Mouse (Mus musculus) stomach, embryonic 14.5 days (tissue): ENCODE measurements at regions not wholly inside any gene's neighbourhood (a gene's known extent, or its start where the extent isn't known, plus 50 kb on each side); places are given as distances from the start of the nearest gene placed in this dataset.

ENCODE experiments used
- ATAC-seq: fragments of 200-750 bp; cut with Nextera tagmentation; 2 replicates; pipeline ENCODE4 v1.8.0; 2017; ENCODE audit warnings: low read depth, moderate TSS enrichment; ENCODE audit not compliant: insufficient number of reproducible peaks, insufficient read depth, low FRiP score
- H3K27ac ChIP-seq: fragments of 300-500 bp; sonication (generic); 2 replicates; pipeline ENCODE4 v1.5.1; 2014; ENCODE audit warnings: mild to moderate bottlenecking, low read length, moderate library complexity, mixed read lengths
- H3K27me3 ChIP-seq: fragments of 300-500 bp; sonication (generic); 2 replicates; pipeline ENCODE4 v1.6.1; 2014; ENCODE audit warnings: low read length, control low read depth, mixed read lengths; ENCODE audit not compliant: control insufficient read depth, insufficient read depth
- H3K36me3 ChIP-seq: fragments of 300-500 bp; sonication (generic); 2 replicates; pipeline ENCODE4 v1.6.1; 2014; ENCODE audit warnings: mild to moderate bottlenecking, control low read depth, low read length, moderate library complexity, mixed read lengths; ENCODE audit not compliant: control insufficient read depth, insufficient read depth
- H3K4me1 ChIP-seq: fragments of 300-500 bp; sonication (generic); 2 replicates; pipeline ENCODE4 v1.6.1; 2014; ENCODE audit warnings: low read length, control low read depth, mixed read lengths; ENCODE audit not compliant: control insufficient read depth, insufficient read depth
- H3K4me2 ChIP-seq: fragments of 300-500 bp; sonication (generic); replicated peaks from 2 replicates; pipeline ENCODE4 v1.6.1; 2014; ENCODE audit warnings: low read depth, low read length, control low read depth
- H3K4me3 ChIP-seq: fragments of 300-500 bp; sonication (generic); 2 replicates; pipeline ENCODE4 v1.5.1; 2014; ENCODE audit warnings: low read depth, low read length, control low read depth
- H3K9ac ChIP-seq: fragments of 300-500 bp; sonication (generic); replicated peaks from 2 replicates; pipeline ENCODE4 v1.6.1; 2014; ENCODE audit warnings: low read depth, mild to moderate bottlenecking, control low read depth, low read length, moderate library complexity, mixed read lengths
- H3K9me3 ChIP-seq: fragments of 300-500 bp; sonication (generic); 2 replicates; pipeline ENCODE4 v1.6.1; 2016; ENCODE audit warnings: low read depth, low read length, control low read depth; ENCODE audit not compliant: control insufficient read depth
- WGBS: fragments of 180-500 bp; shearing (Covaris S2); extraction: QIAGEN DNeasy Blood & Tissue Kit; methylation state at CpG from one replicate; pipeline ENCODE4 v1.1.7; 2014; 5-methylcytosine and 5-hydroxymethylcytosine counted together

DNA sequence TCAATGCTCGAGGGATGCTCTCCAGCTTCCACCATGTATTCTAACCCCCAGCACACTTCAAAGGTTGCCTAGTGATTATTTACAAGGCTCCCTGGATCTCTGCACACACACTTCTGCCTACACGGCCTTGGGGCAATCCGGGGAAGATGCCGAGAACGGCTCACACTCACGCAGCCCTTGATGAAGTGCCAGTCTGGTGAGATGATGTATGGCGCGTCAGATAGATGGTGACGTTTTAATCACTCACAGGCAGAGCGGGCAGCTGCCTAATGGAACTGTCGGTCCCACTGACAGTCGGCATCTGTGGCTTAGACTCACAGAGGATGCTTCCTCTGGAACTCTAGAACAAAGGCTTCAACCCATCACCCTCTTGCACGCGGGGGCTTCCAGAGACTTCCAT lies 66.9 kb upstream of the Kazn start:
- ATAC-seq = no peak; the same call in 1 of the 2 replicates
- 62% methylated on average over 14 of the region's 14 CpGs for WGBS
- no peaks in the 10 kb centered on the region for H3K27me3 ChIP-seq
- H3K4me3 ChIP-seq = no peak overlapping the region
- no peak overlapping the region for H3K27ac ChIP-seq
- H3K9ac ChIP-seq = no peak overlapping the region
- no peaks in the 10 kb centered on the region for H3K36me3 ChIP-seq
- peaks cover under 1% of the 10 kb centered on the region; the same call in 1 of the 2 replicates for H3K9me3 ChIP-seq
- H3K4me2 ChIP-seq = no peak overlapping the region
- peaks cover 8% of the 10 kb centered on the region; the same call in 1 of the 2 replicates for H3K4me1 ChIP-seq

DNA sequence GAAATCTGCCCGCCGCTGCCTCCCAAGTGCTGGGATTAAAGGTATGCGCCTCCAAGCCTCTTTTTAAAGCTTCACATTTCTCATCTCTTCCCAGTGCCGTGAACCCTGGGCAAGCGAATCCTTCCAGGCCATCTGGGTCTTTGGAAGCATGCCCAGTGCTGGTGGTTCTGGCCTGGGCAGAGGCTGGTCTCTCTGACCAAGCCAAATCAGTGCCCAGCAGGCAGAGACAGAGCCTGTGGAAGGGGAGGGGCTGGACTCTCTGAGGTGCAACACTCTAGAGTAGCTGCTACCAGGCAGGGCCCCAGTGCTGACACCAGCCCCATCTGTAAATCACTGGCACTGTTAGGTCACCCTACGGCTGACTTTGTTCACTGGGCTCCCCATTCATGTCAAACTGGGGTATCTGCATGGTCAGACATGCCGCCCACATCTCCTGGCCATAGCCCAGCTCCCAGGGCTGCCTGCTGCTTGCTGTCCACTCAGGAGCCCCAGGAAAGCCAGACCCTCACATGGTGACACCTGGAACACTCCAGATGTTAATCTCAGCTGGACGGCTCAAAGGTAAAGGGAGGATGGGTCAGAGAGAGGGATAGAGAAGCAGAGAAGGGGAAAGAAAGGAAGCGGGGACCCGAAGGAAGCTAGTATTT lies 64.3 kb upstream of the Kazn start:
- WGBS = 69% methylated on average over 10 of the region's 10 CpGs
- H3K27ac ChIP-seq = no peak overlapping the region
- H3K9ac ChIP-seq = no peak overlapping the region
- H3K4me2 ChIP-seq = no peak overlapping the region
- ATAC-seq = no peak
- peaks cover 5% of the 10 kb centered on the region; the same call in 1 of the 2 replicates for H3K4me1 ChIP-seq
- H3K36me3 ChIP-seq = no peaks in the 10 kb centered on the region
- H3K9me3 ChIP-seq = no peaks in the 10 kb centered on the region
- H3K4me3 ChIP-seq = no peak overlapping the region
- no peaks in the 10 kb centered on the region for H3K27me3 ChIP-seq

DNA sequence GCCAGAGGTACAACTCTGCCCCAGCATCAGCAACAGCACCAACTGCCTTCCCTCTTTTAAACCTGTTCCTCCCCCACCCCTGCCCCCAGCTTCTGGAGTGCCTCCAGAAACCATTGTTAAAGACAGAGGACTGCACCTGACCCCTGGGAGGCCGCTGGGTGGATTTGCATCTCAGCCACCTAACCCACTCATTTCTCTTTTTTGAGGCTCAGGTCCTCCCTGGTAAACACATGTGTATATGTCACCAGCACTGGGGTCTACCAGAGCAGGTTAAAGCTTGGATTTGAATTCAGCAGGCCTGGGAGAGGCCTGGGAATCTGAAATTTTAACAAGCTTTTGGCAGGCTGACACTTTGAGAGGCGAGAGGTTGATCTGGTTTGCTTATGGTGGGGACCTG lies 63.5 kb upstream of the Kazn start:
- Histone ChIP-seq H3K27me3 (no peaks in the 10 kb centered on the region), H3K9me3 (no peaks in the 10 kb centered on the region), H3K9ac (no peak overlapping the region), H3K4me3 (no peak overlapping the region), H3K4me1 (0 out of 2 replicates have a peak, but pooled peaks cover 3% of the 10 kb centered on the region), H3K36me3 (no peaks in the 10 kb centered on the region), H3K4me2 (no peak overlapping the region), H3K27ac (no peak overlapping the region)
- WGBS = 54% methylated on average over 2 of the region's 2 CpGs
- no peak for ATAC-seq

DNA sequence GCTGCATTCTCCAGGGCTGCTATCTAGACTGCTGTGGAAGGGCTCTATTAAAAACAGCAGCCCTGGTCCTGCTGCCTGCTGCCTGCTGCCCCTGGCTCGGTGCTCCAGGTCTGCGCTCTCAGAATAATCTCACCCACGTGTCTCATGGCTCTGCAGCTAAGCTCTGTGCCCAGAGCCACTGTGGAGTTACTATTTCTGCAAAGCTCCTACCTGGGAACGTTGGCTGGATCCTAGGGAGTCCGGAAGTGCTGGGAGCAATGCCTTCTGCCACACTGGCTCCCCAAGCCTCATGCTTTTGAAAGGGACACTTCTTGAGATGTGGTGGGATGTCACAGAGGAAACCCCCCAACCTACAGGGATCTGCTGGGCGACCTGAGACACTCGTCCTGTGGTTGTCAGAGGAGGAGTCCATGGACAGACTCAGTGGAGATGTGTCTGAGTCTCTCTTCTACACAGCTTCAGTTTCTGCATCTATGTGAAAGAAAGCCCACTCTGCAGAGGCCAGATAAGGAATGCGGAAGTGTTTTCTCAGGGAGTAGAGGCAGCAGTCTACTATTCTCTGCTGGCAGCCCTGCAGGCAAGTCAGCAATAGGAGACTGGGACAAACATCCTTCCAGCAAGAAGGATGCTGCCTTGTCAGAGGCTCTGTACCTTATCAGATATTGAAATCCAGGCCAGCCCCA lies 63.0 kb upstream of the Kazn start:
- no peak overlapping the region for H3K4me3 ChIP-seq
- H3K27ac ChIP-seq = no peak overlapping the region
- no peaks in the 10 kb centered on the region for H3K27me3 ChIP-seq
- no peak for ATAC-seq
- H3K4me2 ChIP-seq = no peak overlapping the region
- H3K9ac ChIP-seq = no peak overlapping the region; the same call in 1 of the 2 replicates
- no peaks in the 10 kb centered on the region for H3K9me3 ChIP-seq
- 0 out of 2 replicates have a peak, but pooled peaks cover 3% of the 10 kb centered on the region for H3K4me1 ChIP-seq
- WGBS = 47% methylated on average over 8 of the region's 8 CpGs
- H3K36me3 ChIP-seq = no peaks in the 10 kb centered on the region

DNA sequence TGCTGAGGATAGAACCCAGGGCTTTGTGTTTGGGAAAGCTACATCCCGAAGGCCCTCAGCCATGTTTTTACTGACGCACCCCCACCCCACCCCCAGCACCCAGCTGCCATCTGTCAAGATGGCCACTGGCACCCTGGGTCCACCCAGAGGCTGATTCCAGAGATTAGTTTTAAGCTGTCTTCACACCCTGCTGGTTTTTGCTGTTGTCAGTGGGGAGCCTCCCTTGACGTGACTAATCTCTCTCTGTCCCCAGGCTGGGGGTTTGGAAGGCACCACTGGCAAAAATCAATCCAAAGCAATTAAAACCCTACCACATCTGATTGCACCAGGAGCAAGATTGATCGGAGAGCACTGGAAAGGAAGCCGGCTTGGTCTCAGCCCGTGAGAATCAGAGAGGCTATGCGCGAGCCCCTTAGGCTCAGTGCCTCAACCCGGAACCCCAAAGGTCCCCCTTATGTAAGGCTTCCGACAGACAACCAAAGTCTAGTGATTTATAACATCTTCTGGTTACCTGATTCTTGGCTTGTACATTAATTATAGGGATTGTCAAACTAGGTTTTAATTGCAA lies 59.7 kb upstream of the Kazn start:
- H3K4me1 ChIP-seq = 0 out of 2 replicates have a peak, but pooled peaks cover 3% of the 10 kb centered on the region
- WGBS = 74% methylated on average over 10 of the region's 10 CpGs
- no peak overlapping the region for H3K4me3 ChIP-seq
- no peak overlapping the region for H3K4me2 ChIP-seq
- H3K9me3 ChIP-seq = no peaks in the 10 kb centered on the region
- no peak overlapping the region for H3K9ac ChIP-seq
- no peak overlapping the region for H3K27ac ChIP-seq
- no peak for ATAC-seq
- H3K27me3 ChIP-seq = no peaks in the 10 kb centered on the region
- H3K36me3 ChIP-seq = no peaks in the 10 kb centered on the region

DNA sequence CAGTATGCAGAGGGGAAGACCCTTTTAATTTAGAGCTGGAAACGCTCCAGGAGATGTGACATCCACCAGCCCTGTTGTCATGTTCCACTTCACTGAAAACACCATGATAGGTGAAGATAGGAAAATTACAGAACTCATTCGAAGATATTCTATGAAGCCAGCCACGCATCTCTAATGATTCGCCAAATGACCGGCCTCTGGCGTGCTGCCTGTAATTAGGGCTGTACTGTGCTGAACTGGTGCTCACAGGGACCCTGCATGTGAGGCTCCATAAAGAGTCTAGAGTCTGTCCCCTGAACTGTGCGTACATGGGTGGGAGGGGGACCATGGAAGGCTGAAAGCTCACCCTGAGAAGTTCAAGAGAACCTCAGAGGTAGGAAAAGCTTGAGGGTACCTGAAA lies 53.6 kb upstream of the Kazn start:
- 84% methylated on average over 7 of the region's 7 CpGs for WGBS
- H3K9me3 ChIP-seq = no peaks in the 10 kb centered on the region
- no peaks in the 10 kb centered on the region for H3K4me1 ChIP-seq
- no peaks in the 10 kb centered on the region for H3K36me3 ChIP-seq
- H3K27ac ChIP-seq = no peak overlapping the region
- no peaks in the 10 kb centered on the region for H3K27me3 ChIP-seq
- no peak overlapping the region for H3K4me3 ChIP-seq
- H3K4me2 ChIP-seq = no peak overlapping the region
- ATAC-seq = no peak
- H3K9ac ChIP-seq = no peak overlapping the region

DNA sequence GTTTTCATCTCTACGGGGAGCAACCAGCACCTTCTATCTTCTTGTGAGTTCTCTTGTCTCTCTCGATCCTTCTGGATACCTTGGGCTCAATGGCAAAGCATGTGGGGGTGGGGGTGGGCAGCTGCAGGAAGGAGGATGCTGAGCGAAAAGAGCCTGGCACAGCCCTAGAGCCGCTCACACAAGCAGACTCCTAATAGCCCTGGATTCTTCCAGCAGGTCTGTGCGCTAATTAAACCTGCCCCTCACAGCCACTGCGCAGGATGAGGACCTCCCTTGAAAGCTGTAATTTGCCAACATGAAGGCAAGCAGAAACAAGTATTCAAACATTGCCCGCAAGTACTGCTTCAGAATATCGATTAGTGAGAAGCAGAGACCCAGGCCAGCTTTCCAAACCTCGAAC lies 53.1 kb upstream of the Kazn start:
- no peaks in the 10 kb centered on the region for H3K4me1 ChIP-seq
- H3K27ac ChIP-seq = no peak overlapping the region
- no peaks in the 10 kb centered on the region for H3K36me3 ChIP-seq
- H3K4me3 ChIP-seq = no peak overlapping the region
- no peaks in the 10 kb centered on the region for H3K27me3 ChIP-seq
- ATAC-seq = no peak
- 83% methylated on average over 9 of the region's 9 CpGs for WGBS
- H3K4me2 ChIP-seq = no peak overlapping the region
- H3K9me3 ChIP-seq = no peaks in the 10 kb centered on the region
- no peak overlapping the region for H3K9ac ChIP-seq

DNA sequence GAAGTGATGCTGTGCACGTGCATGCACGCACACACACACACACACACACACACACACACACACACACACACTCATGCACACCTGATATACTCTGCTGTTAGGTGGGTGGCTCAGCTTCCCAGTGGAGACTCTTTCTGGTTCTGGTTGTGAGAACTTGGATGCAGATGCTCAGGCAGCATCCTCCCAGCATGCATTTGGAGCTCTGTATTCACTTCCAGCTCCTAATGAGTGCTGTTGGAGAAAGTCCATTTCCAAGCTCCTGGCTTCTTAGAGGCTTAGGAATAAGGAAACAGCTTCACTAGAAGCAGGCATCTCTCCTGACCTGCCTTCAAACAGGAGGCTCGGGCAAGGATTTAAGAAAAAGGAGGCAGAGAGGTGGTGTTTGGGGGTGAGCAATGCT lies 52.2 kb upstream of the Kazn start:
- Histone ChIP-seq H3K27ac (no peak overlapping the region), H3K9ac (no peak overlapping the region), H3K4me2 (no peak overlapping the region), H3K9me3 (no peaks in the 10 kb centered on the region), H3K36me3 (no peaks in the 10 kb centered on the region), H3K4me3 (no peak overlapping the region), H3K4me1 (no peaks in the 10 kb centered on the region), H3K27me3 (no peaks in the 10 kb centered on the region)
- 81% methylated on average over 3 of the region's 3 CpGs for WGBS
- no peak for ATAC-seq
